Mouse (Mus musculus): ENCODE results near the gene Agpat3. TPM values are rescaled to one million over a fixed set of nuclear protein-coding genes. Genes with fewer than 3 reads are reported as not detected.
A peak's percentile ranks its signal among the peaks of the same experiment; 100 is the strongest.

Gene Agpat3
- total RNA-seq, 1 experiment: 52.0 TPM

- H3K9me3 ChIP-seq (ENCODE audit: control insufficient read depth, insufficient read depth, low read depth, low read length): no peaks in the 10 kb centered on the region
- no peak for DNase-seq (ENCODE audit: low read depth, low spot score)
- H3K9ac ChIP-seq (ENCODE audit: insufficient read depth, low read depth, low read length, poor library complexity, severe bottlenecking): peak overlapping the region; percentile 36
- in situ Hi-C loops (cut with MboI; ENCODE audit: low sequenced_read_pairs in 2 of 2, unreplicated experiment in 2 of 2): no loop called here
- no peak overlapping the region for H3K27ac ChIP-seq (ENCODE audit: insufficient read depth, low read depth, low read length, poor library complexity, severe bottlenecking)
- TF ChIP-seq CHD2 (IDR thresholded peaks at IDR 0.05; ENCODE audit: low read depth, low read length): no peak
- no peak for TF ChIP-seq ZC3H11A (IDR thresholded peaks at IDR 0.05; ENCODE audit: borderline replicate concordance, low read depth, low read length)
- no peak for TF ChIP-seq MAFK (IDR thresholded peaks at IDR 0.05; ENCODE audit: insufficient read depth, low read depth, low read length)
- TF ChIP-seq HCFC1 (IDR thresholded peaks at IDR 0.05; ENCODE audit: borderline replicate concordance, insufficient read depth, low read length): no peak
- TF ChIP-seq ZNF384 (IDR thresholded peaks at IDR 0.05; ENCODE audit: low read depth, low read length): no peak
- no peaks in the 10 kb centered on the region for H3K36me3 ChIP-seq (ENCODE audit: control insufficient read depth, insufficient read depth, low read length, poor library complexity, severe bottlenecking)
- H3K4me3 ChIP-seq (ENCODE audit: insufficient read depth in 1 of 2, low read depth in 1 of 2, low read length in 2 of 2, poor library complexity in 1 of 2, severe bottlenecking in 1 of 2): peak overlapping the region; percentile 37 to 41
- H3K4me1 ChIP-seq (ENCODE audit: control insufficient read depth in 2 of 2, insufficient read depth in 2 of 2, low read length in 2 of 2, poor library complexity in 1 of 2): peaks cover 4 to 26% of the 10 kb centered on the region in 2 experiments
Measured at GRCm38 (mm10) chr10:78372681-78373668, 20.7 kb upstream of the Agpat3 start.

- H3K4me3 ChIP-seq (ENCODE audit: insufficient read depth in 1 of 2, low read depth in 1 of 2, low read length in 2 of 2, poor library complexity in 1 of 2, severe bottlenecking in 1 of 2): peak overlapping the region in 1 of 2 experiments; percentile 37; a peak in 1 of 4 replicates
- peaks cover 9 to 35% of the 10 kb centered on the region in 2 experiments for H3K4me1 ChIP-seq (ENCODE audit: control insufficient read depth in 2 of 2, insufficient read depth in 2 of 2, low read length in 2 of 2, poor library complexity in 1 of 2)
- H3K9me3 ChIP-seq (ENCODE audit: control insufficient read depth, insufficient read depth, low read depth, low read length): no peaks in the 10 kb centered on the region
- no peak for DNase-seq (ENCODE audit: low read depth, low spot score)
- no peaks in the 10 kb centered on the region for H3K36me3 ChIP-seq (ENCODE audit: control insufficient read depth, insufficient read depth, low read length, poor library complexity, severe bottlenecking)
- H3K9ac ChIP-seq (ENCODE audit: insufficient read depth, low read depth, low read length, poor library complexity, severe bottlenecking): no peak overlapping the region
- H3K27ac ChIP-seq (ENCODE audit: insufficient read depth, low read depth, low read length, poor library complexity, severe bottlenecking): no peak overlapping the region
- TF ChIP-seq HCFC1 (IDR thresholded peaks at IDR 0.05; ENCODE audit: borderline replicate concordance, insufficient read depth, low read length) (no peak), ZNF384 (IDR thresholded peaks at IDR 0.05; ENCODE audit: low read depth, low read length) (no peak), CHD2 (IDR thresholded peaks at IDR 0.05; ENCODE audit: low read depth, low read length) (no peak), MAFK (IDR thresholded peaks at IDR 0.05; ENCODE audit: insufficient read depth, low read depth, low read length) (no peak), ZC3H11A (IDR thresholded peaks at IDR 0.05; ENCODE audit: borderline replicate concordance, low read depth, low read length) (no peak)
- in situ Hi-C loops (cut with MboI; ENCODE audit: low sequenced_read_pairs in 2 of 2, unreplicated experiment in 2 of 2): no loop called here
Measured at GRCm38 (mm10) chr10:78371746-78372145, 19.5 kb upstream of the Agpat3 start.

DNA sequence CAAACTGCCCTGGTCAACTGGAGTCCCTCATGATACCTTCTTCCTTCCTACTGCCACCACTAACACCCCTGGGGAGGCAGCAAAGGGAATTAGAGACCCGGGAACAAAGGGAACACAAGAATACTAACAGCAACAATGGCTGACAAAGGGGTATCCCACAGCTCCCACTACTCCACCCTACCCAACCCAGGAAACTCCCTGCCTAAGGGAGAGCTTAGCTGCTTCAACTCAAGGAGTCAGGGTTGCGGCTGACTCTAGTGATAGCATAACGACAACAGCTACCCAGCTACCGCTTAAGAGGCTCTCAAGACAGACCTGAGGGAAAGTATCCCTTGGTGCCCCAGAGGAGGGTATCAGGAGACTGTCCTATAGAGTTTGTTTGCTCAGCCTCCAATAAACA is 15.3 kb upstream of the Agpat3 start:
- TF ChIP-seq ZC3H11A (IDR thresholded peaks at IDR 0.05; ENCODE audit: borderline replicate concordance, low read depth, low read length) (no peak), CHD2 (IDR thresholded peaks at IDR 0.05; ENCODE audit: low read depth, low read length) (no peak), HCFC1 (IDR thresholded peaks at IDR 0.05; ENCODE audit: borderline replicate concordance, insufficient read depth, low read length) (no peak), ZNF384 (IDR thresholded peaks at IDR 0.05; ENCODE audit: low read depth, low read length) (no peak), MAFK (IDR thresholded peaks at IDR 0.05; ENCODE audit: insufficient read depth, low read depth, low read length) (no peak)
- no peak overlapping the region for H3K4me3 ChIP-seq (ENCODE audit: insufficient read depth in 1 of 2, low read depth in 1 of 2, low read length in 2 of 2, poor library complexity in 1 of 2, severe bottlenecking in 1 of 2)
- DNase-seq (ENCODE audit: low read depth, low spot score): peak; percentile 45
- no peaks in the 10 kb centered on the region for H3K36me3 ChIP-seq (ENCODE audit: control insufficient read depth, insufficient read depth, low read length, poor library complexity, severe bottlenecking)
- peak overlapping the region; percentile 46; the same call in 1 of the 2 replicates for H3K27ac ChIP-seq (ENCODE audit: insufficient read depth, low read depth, low read length, poor library complexity, severe bottlenecking)
- H3K4me1 ChIP-seq (ENCODE audit: control insufficient read depth in 2 of 2, insufficient read depth in 2 of 2, low read length in 2 of 2, poor library complexity in 1 of 2): peaks cover 21 to 37% of the 10 kb centered on the region in 2 experiments
- H3K9ac ChIP-seq (ENCODE audit: insufficient read depth, low read depth, low read length, poor library complexity, severe bottlenecking): no peak overlapping the region
- in situ Hi-C loops (cut with MboI; ENCODE audit: low sequenced_read_pairs in 2 of 2, unreplicated experiment in 2 of 2): no loop called here
- no peaks in the 10 kb centered on the region for H3K9me3 ChIP-seq (ENCODE audit: control insufficient read depth, insufficient read depth, low read depth, low read length)

- H3K27ac ChIP-seq (ENCODE audit: insufficient read depth, low read depth, low read length, poor library complexity, severe bottlenecking): peak overlapping the region; percentile 81
- no peak for DNase-seq (ENCODE audit: low read depth, low spot score)
- H3K9me3 ChIP-seq (ENCODE audit: control insufficient read depth, insufficient read depth, low read depth, low read length): no peaks in the 10 kb centered on the region
- peaks cover 20 to 33% of the 10 kb centered on the region in 2 experiments for H3K4me1 ChIP-seq (ENCODE audit: control insufficient read depth in 2 of 2, insufficient read depth in 2 of 2, low read length in 2 of 2, poor library complexity in 1 of 2)
- no peak for TF ChIP-seq CHD2 (IDR thresholded peaks at IDR 0.05; ENCODE audit: low read depth, low read length)
- no peak for TF ChIP-seq ZC3H11A (IDR thresholded peaks at IDR 0.05; ENCODE audit: borderline replicate concordance, low read depth, low read length)
- TF ChIP-seq HCFC1 (IDR thresholded peaks at IDR 0.05; ENCODE audit: borderline replicate concordance, insufficient read depth, low read length): no peak
- no peak for TF ChIP-seq ZNF384 (IDR thresholded peaks at IDR 0.05; ENCODE audit: low read depth, low read length)
- no peak for TF ChIP-seq MAFK (IDR thresholded peaks at IDR 0.05; ENCODE audit: insufficient read depth, low read depth, low read length)
- no peak overlapping the region; the same call in 1 of the 2 replicates for H3K9ac ChIP-seq (ENCODE audit: insufficient read depth, low read depth, low read length, poor library complexity, severe bottlenecking)
- in situ Hi-C loops (cut with MboI; ENCODE audit: low sequenced_read_pairs in 2 of 2, unreplicated experiment in 2 of 2): no loop called here
- H3K4me3 ChIP-seq (ENCODE audit: insufficient read depth in 1 of 2, low read depth in 1 of 2, low read length in 2 of 2, poor library complexity in 1 of 2, severe bottlenecking in 1 of 2): no peak overlapping the region
- H3K36me3 ChIP-seq (ENCODE audit: control insufficient read depth, insufficient read depth, low read length, poor library complexity, severe bottlenecking): no peaks in the 10 kb centered on the region
Measured at GRCm38 (mm10) chr10:78366851-78367312, 14.6 kb upstream of the Agpat3 start.
